7 mouse cellular contexts compared by ENCODE assay signal in genomic region chr9:120577133-120577651, GRCm38 (mm10). TPM values are rescaled to one million over a fixed set of nuclear protein-coding genes. Genes with fewer than 3 reads are reported as not detected.
DNase-seq lines count a peak whose midpoint lies in the region; ATAC-seq and TF ChIP-seq lines count a peak whose summit lies in the region.

No protein-coding gene starts in this region.

- peak overlapping the region; percentile 94 for H3K4me2 ChIP-seq in intestine, postnatal 0 days (replicated peaks; ENCODE audit: low read depth)
- H3K4me2 ChIP-seq in midbrain, embryonic 12.5 days (replicated peaks) = peak overlapping the region; percentile 92

- peak overlapping the region; percentile 68 for H3K4me3 ChIP-seq in intestine, postnatal 0 days (ENCODE audit: low read depth, low read length)
- peak overlapping the region; percentile 68 for H3K4me3 ChIP-seq in midbrain, embryonic 12.5 days
- peak overlapping the region; percentile 88 for H3K4me3 ChIP-seq in small intestine, adult 2 months (ENCODE audit: low read depth, low read length)

- peak; percentile 92 for DNase-seq in adrenal gland, adult 2 months
- DNase-seq in embryo, embryonic 11.5 days (ENCODE audit: low read depth, low spot score) = peak; percentile 93
- peak; percentile 62 to 86 for DNase-seq in gastrocnemius, postnatal 4 days (ENCODE audit: low spot score in 2 of 2)
- DNase-seq in left cerebral cortex, postnatal 4 days = peak; percentile 89

- peak; percentile 95 for ATAC-seq in intestine, postnatal 0 days
- ATAC-seq in midbrain, embryonic 12.5 days (ENCODE audit: low FRiP score, low read depth) = peak; percentile 94

- peaks cover 26% of the 10 kb centered on the region for H3K36me3 ChIP-seq in intestine, postnatal 0 days (ENCODE audit: control insufficient read depth, insufficient read depth)
- H3K36me3 ChIP-seq in midbrain, embryonic 12.5 days = peaks cover 42% of the 10 kb centered on the region
- peaks cover 22% of the 10 kb centered on the region for H3K36me3 ChIP-seq in small intestine, adult 2 months (ENCODE audit: control insufficient read depth, insufficient read depth, low read length)

- no peaks in the 10 kb centered on the region for H3K9me3 ChIP-seq in intestine, postnatal 0 days (ENCODE audit: control insufficient read depth)
- no peaks in the 10 kb centered on the region for H3K9me3 ChIP-seq in midbrain, embryonic 12.5 days

- intact Hi-C loops in left cerebral cortex, postnatal 4 days (cut with DNase I) = no loop called here

- H3K27me3 ChIP-seq in intestine, postnatal 0 days (replicated peaks; ENCODE audit: control insufficient read depth, insufficient read depth, low read length) = no peaks in the 10 kb centered on the region
- H3K27me3 ChIP-seq in midbrain, embryonic 12.5 days = no peaks in the 10 kb centered on the region
- H3K27me3 ChIP-seq in small intestine, adult 2 months (ENCODE audit: control insufficient read depth, insufficient read depth, low read length) = no peaks in the 10 kb centered on the region

- peak; percentile 88 for TF ChIP-seq POLR2A in small intestine, adult 2 months (IDR thresholded peaks at IDR 0.05; ENCODE audit: low read depth, low read length)

- under 1% methylated on average over 43 of the region's 43 CpGs for WGBS in intestine, postnatal 0 days
- under 1% methylated on average over 43 of the region's 43 CpGs for WGBS in midbrain, embryonic 12.5 days
- under 1% methylated on average over 43 of the region's 43 CpGs for WGBS in small intestine, adult 2 months

- TF ChIP-seq CTCF in intestine, postnatal 0 days (IDR thresholded peaks at IDR 0.05; ENCODE audit: low read depth) = no peak
- no peak for TF ChIP-seq CTCF in small intestine, adult 2 months (IDR thresholded peaks at IDR 0.05; ENCODE audit: extremely low read depth, insufficient read length, insufficient replicate concordance, low read depth, low read length)

- peak overlapping the region; percentile 87 for H3K27ac ChIP-seq in intestine, postnatal 0 days (ENCODE audit: low read depth, low read length)
- peak overlapping the region; percentile 58 for H3K27ac ChIP-seq in midbrain, embryonic 12.5 days (replicated peaks)
- peak overlapping the region; percentile 68 for H3K27ac ChIP-seq in small intestine, adult 2 months (ENCODE audit: insufficient read depth, low read depth, low read length)

- peak overlapping the region; percentile 81 for H3K9ac ChIP-seq in intestine, postnatal 0 days (ENCODE audit: low read depth, low read length)
- H3K9ac ChIP-seq in midbrain, embryonic 12.5 days (replicated peaks) = peak overlapping the region; percentile 91

- H3K4me1 ChIP-seq in intestine, postnatal 0 days (replicated peaks; ENCODE audit: control insufficient read depth, insufficient read depth, low read length) = peaks cover 8% of the 10 kb centered on the region; the same call in 1 of the 2 replicates
- peaks cover 30% of the 10 kb centered on the region for H3K4me1 ChIP-seq in midbrain, embryonic 12.5 days
- peaks cover 9% of the 10 kb centered on the region; the same call in 1 of the 2 replicates for H3K4me1 ChIP-seq in small intestine, adult 2 months (ENCODE audit: control insufficient read depth, insufficient read depth, insufficient read length, low read length)

RNA-seq across cellular contexts. Expression of gene Rpl14, which starts 5.9 kb away (rescaled TPM):
- 100 to 1,000 TPM; 480 to 551 TPM for total RNA-seq in adrenal gland, adult 2 months (2021)
- 94.5 and 146 TPM in 2 replicates for polyA plus RNA-seq in adrenal gland, adult 2 months (2012; rRNA removed)
- total RNA-seq in gastrocnemius, postnatal 4 days (2021) = 100 to 1,000 TPM; 689 to 696 TPM
- polyA plus RNA-seq in intestine, postnatal 0 days (2015; fragmentation: Nextera tagmentation; extraction: Ambion mirVana) = 500 and 505 TPM in 2 replicates
- 100 to 1,000 TPM; 423 to 424 TPM for total RNA-seq in left cerebral cortex, postnatal 4 days (2021)
- polyA plus RNA-seq in midbrain, embryonic 12.5 days (2016; fragmentation: Nextera tagmentation; extraction: Ambion mirVana) = 583 and 600 TPM in 2 replicates
- 90.3 and 246 TPM in 2 replicates for polyA plus RNA-seq in small intestine, adult 2 months (2012; rRNA removed)

RNA-seq across cellular contexts. Expression of gene Entpd3, which starts 37.6 kb away (rescaled TPM):
- 1 to 10 TPM in 1 of 2 experiments, under 1 TPM in 1; 0.66 to 2.9 TPM for total RNA-seq in adrenal gland, adult 2 months (2021)
- polyA plus RNA-seq in adrenal gland, adult 2 months (2012; rRNA removed) = 7.8 and 13.3 TPM in 2 replicates
- total RNA-seq in gastrocnemius, postnatal 4 days (2021) = not detected
- polyA plus RNA-seq in intestine, postnatal 0 days (2015; fragmentation: Nextera tagmentation; extraction: Ambion mirVana) = 1.2 and 1.3 TPM in 2 replicates
- total RNA-seq in left cerebral cortex, postnatal 4 days (2021) = 1 to 10 TPM; 5.4 to 5.6 TPM
- 0.25 and 0.43 TPM in 2 replicates for polyA plus RNA-seq in midbrain, embryonic 12.5 days (2016; fragmentation: Nextera tagmentation; extraction: Ambion mirVana)
- polyA plus RNA-seq in small intestine, adult 2 months (2012; rRNA removed) = 1.2 and 1.6 TPM in 2 replicates

Comparison
In these comparisons a context has a peak if more than half of its experiments do, and no peak if none do; other contexts are left out.
1. Peak in every context shown above with its lines: DNase-seq, ATAC-seq, H3K4me3 ChIP-seq and H3K27ac ChIP-seq.